Mouse (Mus musculus) R1 (cell line): ENCODE measurements at regions not wholly inside any gene's neighbourhood (a gene's known extent, or its start where the extent isn't known, plus 50 kb on each side); places are given as distances from the start of the nearest gene placed in this dataset.

Experiments
- DNase-seq: peaks from one replicate; pipeline ENCODE4 v3.0.0-alpha.2; 2018; ENCODE audit warnings: low read depth, low spot score

DNA sequence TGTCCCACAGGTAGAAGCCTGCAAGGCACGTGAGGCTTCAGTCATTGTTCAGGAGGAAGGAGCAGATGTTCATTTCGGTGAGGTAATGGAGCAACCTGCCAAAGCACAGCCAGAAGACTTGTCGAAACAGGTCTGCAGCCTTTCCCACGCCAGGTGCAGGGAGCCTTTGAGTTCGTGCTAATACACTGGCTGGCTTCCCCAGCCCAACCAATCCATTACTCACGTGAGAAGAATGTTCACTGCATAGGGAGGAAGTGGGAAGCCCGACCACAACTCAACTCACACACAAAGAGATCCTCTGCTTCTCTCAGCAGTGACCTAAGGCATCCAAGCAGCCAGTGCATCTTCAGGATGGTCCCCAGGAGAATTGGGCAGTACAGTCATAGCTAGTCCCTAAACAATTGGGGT is 153.0 kb upstream of the Hes1 start:
- DNase-seq: peak; percentile 16

DNA sequence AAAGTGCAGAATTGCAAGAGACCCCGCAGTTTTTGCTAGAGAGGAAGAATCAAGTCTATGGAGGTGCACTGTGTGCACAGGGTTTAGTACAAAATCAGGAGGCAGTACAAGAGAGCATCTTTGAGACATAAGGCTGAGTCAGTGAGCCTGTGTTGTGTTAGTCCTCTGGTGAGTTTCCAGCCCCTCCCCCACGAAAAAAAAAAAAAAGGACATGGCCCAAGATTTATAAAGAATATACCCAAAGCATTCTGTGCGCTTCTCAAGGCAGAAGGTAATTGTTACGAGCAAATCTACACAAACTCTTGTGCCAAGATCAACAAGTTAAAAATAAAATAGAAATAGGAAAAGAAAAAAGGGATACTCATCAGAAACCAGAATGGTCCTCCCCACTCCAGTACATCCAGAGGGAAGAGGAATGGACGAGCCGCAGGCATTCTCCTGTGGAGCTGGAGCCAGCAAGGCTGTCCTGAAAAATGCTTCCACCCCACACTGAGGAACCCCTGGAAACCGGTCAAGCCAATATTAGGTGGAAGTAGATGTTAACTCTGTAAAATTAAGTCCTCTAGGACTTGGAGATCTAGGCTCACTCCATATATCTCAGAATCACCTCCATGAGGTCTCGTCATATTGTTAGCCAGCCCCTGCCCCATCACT is 150.7 kb upstream of the Hes1 start:
- no peak for DNase-seq

DNA sequence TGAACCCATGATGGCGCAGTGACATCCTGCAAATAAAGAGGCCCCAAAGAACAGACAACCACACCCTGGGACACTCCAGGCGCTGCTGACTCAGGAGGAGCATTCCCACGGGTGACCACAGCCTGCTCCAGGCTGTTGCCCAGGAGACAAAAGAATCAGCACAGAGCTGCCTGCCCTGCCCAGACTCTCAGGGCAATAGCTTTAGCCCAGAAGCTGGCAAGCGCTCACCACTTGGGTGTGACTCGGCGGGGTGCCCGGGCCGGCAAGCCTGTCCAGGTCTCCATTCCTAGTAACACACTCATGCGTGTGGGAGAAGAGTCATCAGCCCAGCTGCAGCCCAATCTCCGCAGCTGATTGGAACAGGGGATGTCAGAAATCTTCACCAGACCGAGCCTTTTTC is 148.8 kb upstream of the Hes1 start:
- no peak for DNase-seq

DNA sequence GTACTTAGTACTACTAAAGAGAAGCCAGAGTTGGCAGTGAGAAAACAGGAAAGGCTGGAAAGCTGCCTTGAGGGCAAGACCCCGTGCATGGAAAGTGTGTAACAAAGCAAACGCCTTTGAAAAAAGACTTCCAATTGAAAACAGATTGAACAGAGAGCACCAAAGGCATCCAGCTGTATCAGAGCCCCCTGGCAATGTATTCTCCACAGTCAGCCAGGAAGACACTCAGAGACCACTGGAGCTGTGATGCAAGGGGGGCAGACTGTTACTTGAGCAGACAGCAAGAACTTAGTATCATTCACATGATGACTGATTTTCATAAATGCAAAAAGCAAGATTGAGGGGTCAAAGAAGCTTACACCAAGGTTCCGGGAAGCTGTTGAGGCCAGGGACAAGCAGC is 146.2 kb upstream of the Hes1 start:
- no peak for DNase-seq

DNA sequence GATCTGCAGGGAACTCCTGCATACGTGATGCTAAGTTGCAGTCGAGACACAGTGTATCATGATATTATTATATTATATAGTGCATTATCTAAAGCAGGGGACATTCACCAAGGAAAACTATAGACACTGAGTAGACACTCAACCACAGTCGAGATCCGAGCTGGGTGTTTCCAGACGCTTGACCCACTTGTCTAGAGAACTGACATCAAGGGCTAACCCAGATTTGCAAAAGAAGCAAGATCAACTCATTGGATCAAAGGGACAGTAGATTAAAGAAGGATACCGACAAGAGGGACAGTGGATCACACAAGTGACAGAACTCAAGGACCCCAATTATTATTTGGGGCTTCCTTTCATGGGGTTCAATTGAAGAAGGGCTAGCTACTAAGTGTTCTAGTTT is 145.8 kb upstream of the Hes1 start:
- no peak for DNase-seq

DNA sequence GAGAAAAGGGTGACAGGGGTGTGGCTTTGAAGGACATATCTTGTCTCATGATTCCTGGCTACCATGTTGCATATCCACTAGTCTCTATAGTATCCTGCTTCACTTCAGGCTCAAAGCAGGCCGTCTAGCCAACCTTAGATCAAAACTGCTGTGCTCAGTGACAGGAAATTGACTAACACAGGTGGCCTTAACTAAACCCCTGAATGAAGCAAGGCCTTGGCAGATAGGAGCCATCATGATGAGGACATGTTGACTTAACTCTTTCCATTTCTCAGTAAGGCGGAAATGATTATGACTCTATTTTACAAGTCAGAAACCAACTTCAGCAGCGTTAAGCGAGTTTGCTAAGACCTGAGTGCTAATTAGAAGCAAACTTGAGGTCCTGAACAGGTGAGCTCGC is 143.2 kb upstream of the Hes1 start:
- DNase-seq: no peak

DNA sequence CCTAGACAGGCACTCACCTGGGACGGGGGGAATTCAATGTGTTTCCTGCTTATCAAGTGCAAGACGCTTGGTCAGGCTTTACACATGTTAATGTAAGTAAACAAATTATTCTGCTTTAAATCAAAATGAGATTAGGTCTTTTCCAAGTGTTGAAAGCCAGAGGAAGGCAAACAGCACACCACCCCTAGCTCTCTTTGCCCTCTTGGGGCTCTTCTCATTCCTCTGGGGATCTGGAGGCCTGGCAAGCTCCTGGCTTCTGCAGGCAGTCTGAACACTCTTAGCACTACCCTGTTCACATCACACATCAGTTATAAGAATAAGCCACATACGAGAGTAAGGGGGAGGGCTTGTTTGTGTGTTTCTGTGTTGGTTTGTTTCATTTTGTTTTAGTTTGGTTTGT is 142.8 kb upstream of the Hes1 start:
- DNase-seq: no peak

DNA sequence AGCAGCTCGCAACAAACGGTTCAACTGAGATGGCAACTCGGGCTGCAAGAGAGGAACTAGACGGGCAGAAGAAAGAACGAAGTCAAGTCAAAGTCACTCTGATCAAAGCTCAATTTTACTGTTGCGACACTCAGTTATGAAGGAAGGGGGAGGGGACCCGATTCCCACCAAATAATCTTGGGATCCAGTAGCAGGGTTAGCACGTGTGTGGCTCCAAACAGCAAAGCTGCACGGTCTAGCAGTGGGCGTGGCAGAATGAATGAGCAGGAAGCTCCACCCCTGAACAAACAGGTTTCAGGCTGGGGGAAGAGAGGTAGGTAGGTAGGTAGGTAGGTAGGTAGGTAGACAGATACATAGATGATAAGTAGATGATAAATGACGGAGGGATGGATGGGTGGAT is 136.9 kb upstream of the Hes1 start:
- DNase-seq: peak; percentile 39

DNA sequence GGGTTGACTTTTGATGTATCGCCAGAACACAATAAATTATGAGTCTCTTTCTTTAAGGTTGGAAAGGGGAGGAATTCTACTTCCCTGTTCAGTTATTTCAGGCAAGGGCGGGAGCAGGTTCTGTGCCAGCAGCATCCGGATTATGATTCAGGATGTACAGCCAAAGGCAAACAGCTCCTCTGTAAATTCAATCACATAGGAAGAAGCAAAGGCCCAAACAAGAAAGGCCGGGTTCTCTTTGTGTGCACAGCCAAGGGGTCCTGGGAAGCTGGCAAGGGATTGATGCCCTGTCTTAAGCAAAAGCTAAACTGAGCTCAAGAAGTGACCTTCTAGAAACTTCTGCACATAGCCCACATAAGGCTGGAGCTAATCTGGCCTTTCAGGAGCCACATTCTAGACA is 135.9 kb upstream of the Hes1 start:
- DNase-seq: no peak

DNA sequence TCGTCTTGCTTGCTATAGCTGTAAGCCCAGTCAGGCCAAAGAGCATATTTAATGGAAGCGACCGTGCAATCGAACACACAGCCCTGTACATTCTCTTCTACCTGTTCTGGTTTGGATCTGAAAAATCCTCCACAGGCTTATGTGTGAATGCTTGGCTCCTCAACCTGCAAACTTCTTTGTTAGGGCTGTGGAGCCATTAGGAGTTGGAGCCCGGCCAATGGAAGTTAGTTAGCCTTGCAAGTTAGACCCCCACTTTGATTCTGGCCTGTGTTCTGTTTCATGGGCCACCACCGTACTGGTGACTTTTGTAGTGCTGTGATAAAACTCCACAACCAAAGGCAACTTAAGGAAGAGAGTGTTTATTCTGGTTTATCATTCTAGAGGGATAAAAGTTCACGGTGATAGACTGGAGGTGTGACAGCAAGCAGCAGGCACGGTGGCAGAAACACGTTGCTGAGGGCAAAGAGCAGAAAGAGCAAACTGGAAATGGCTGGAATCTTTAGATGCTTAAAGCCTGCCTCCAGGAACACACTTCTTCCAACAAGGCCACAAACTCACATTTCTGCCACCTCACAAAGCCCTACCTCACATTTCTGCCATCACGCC is 132.3 kb upstream of the Hes1 start:
- no peak for DNase-seq

DNA sequence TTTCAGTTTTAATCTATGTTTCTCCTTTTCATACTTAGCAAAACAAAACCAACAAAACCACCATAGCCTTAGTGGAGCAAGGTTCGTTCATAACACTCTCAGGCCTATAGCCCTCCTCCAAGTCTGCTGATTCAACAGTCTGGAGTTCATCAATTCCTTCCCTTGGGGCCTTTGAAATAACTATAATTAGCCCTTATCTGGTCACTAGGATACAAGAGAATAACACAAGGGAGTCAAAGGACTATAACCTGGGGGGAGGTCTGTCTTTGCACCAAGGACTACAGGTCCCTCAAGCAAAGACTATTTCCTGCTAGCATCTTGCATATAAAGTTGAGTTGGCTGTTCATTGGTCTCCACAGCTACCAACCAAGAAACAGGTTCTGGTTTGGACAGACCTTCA is 129.5 kb upstream of the Hes1 start:
- DNase-seq: no peak

DNA sequence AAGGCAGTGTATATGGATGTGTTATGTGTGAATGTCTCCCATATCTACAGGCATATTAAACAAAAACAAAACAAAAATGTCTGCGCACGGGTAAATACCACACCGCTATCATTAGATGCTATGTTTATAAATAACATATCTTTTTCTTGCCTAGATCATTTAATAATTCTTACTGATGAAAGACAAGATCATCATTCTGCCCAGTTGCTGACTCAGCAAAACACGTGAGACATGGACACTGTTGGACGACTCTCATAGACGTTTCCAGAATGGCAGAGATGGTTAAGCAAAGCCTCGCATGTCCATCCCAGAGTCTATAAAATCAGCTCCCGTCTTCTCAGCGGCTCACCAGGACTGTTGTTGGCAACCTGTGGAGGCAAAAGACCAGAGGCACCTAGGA is 125.5 kb upstream of the Hes1 start:
- DNase-seq: no peak

DNA sequence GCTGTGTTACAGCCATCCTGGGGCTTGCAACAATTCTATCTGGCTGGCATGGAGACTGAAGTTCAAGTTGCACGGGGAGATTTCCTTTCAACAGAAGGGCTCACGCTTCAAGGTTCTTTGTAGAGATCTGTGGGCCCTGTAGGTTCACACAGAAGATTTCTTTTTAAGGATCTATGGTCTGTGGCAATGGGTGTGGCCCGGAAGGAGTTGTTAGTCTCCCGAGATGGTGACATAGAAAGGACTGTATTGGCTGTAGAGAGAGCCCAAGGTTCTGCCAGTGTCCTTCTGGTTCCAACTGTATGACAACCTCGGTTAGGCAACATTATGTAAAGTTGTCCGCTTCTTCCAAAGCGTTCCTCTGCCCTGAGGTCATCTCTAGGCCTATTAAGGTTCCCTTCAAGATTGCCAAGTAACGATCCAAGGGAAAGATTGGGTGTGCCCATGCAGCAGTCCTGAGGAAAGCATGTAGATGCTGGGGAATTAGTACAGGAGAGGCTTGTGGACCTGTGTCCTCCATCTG is 124.8 kb upstream of the Hes1 start:
- DNase-seq: no peak

DNA sequence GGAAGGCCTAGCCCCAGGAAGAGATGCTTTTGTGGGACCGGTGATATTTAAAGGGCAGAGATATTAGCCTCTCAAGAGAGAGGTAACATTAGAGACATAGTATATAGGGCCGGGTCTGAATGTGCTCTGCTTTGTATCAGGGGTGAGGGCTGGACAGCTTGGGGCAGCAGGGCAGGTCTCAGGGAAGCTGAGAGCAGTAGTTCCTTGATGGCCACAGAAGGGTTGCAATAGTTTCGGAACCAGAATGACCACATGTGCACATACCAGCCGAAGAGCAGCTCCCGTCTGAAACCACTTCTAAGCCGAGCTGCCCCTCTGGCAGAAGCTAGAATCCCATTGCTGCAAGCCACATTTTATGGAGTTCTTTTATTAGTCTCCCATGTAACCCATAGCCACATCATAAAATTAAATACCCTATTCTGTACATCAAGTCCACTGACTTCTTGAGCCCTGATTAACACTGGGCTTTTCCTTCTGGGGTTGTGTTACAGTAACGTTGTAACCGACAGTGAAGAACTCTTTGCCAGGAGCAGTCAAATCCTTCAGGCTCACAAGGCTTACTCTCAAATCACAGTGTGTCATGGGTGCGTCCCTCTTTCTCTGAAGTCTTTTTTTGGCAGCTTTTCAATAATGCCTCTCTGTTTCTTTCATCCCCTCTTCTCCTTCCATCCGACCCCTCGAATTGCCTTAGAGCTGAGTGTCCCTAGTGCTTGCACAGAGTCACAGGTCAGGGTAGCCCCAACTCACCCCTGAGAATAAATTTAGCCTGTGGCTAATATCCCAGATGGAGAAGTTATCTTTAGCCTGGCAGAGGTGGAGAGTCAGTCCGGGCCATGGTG is 124.1 kb upstream of the Hes1 start:
- DNase-seq: no peak

DNA sequence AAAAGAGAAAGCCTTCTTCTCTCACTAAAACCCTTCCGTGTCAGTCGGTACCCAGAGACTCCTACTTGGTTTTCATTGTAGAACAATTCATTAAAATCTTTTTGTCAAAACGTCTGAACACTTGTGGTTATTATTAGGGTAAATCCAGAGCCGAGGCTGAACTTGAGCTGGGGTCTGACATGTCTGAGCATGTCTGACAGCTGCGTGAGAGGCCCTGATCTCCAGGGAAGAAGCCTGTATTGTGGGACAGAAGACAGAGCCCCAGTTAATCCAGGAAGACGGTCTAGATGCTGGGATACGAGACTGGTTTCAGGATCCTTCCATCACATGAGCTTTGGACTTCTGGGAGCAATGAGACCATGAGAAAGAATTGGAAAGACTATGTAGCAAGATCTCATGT is 122.1 kb upstream of the Hes1 start:
- DNase-seq: peak; percentile 55

DNA sequence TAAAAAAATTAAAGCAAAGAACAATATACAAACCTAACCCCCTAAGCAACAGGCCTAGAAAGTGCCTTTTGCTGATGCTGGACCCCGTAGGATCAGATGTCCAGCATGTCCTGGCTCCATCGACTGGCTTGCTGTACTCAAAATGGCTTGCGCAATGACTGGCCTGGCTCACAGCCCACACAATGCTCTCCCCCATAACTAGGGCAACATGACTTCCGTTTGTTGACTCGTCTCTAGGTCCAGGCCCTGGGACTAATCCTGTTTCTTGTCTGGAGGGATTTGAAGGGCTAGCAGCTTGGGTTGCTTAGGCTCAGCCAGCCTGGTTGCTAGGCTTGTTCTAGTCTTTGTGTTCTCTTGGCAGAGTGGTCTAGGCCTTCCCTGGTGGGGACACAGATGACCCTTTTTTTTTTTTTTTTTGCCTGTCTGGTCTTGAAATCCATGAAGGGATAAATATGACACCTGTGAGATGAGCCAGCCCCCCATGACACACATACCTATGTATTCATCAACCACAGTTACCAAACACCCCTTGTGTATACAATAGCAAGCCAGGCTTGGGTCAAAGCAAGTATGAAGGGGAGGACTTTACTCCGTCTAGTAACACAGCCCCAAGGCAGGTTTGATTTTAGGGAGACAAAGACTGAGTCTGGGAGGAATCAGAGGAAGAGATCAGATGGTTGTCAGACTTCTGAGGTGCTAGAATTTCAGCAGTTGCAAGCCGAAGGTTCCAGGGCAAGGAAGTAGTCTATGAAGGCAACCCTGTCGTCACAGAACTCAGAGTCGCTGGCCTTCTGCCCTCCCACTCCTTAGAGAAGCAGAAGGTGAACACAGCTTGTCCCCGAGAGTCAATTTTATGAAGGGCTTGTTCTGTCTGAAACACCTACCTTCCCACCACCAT is 120.0 kb upstream of the Hes1 start:
- DNase-seq: no peak

DNA sequence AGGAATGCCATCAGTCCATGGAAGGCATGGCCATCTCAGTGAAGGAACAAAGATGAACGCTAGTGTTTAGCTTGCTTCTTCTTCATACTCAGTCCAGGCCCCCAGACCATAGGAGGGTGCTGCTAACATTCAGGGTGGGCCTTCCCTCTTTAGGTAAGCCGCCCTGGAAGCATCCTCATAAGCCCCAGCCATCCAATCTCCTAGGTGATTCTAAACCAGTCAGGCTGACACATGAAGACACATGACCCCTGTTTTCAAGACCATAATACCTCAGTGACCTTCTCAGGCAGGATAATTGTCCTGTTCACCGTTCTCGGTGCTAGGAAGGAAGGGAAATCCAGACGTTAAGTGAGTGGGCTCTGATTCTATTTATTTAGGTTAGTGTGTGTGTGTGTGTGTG is 119.2 kb upstream of the Hes1 start:
- no peak for DNase-seq

DNA sequence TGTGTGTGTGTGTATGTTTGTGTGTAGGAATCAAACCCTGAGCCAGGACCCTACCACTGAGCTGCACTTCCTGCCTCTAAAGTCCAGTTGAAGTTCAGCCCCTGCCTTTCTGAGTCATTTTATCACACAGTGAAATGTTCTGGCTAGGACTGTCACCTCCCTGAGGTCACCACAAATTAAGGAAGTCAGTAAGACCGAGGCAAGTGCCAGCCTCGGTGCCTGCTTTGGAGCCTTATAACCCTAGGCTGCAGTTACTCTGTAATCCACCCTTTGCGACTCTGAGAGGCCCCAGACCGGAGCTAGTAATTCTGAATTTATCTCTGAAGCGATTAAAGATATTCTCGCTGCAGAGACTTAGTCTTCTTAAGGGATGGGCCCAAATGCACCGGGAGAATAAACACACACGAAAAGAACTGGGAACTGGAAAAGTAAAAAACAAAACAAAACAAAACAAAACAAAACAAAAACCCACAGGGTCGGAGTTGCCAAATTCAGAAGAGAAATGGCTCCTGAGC is 118.8 kb upstream of the Hes1 start:
- no peak for DNase-seq

DNA sequence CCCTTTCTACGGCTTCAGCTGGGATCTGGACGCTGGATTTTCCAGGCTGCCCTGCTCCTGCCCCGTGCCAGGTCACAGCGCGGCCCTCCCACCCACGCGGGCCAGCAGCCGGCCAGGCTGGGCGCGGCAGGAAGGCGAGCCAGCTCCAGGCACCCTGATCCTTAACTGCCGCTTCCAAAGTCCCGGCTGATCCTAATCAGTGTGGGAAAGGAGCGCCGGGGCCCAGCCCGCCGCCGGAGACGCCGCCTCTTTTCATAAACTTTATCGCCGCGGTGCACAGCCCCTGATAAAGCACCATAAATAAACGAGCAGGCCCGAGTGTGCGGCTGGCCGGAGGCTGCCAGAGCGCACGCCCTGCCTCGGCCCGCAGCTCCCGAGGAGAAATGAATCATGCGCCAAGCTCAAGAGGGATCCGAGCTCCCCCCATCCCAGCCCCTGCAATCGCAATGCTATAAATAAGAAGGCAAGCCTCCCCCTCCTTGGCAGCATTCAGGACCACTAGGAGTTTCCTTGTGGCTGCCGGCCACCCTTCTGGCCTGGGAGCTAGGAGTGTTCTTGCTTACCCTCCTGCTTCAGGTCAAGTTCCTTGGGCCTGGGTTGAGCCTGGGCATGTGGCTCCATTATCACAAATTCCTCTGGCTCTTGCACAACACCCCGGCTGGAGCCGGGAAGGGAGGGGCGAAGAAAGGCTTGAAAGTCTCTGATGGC is 118.1 kb upstream of the Hes1 start:
- DNase-seq: peak; percentile 84

DNA sequence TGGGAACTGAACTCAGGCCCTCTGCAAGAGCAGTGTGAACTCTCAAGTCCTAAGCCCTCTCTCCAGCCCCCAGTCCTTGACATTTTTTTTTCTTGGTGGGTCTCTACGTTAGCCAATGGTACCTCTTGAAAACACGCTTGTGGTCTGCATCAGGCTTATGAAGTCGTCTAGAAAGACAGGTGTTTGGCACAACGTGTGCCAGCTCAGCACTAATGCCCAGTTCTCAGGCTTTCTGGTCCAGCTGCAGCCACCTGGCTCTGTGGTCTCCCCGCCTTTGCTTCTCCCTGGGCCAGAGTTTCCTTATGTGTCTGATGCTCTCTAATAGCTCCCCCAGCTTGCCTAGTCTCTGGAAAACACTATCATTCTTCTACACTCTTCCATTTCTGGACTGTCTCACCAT is 117.2 kb upstream of the Hes1 start:
- DNase-seq: no peak

DNA sequence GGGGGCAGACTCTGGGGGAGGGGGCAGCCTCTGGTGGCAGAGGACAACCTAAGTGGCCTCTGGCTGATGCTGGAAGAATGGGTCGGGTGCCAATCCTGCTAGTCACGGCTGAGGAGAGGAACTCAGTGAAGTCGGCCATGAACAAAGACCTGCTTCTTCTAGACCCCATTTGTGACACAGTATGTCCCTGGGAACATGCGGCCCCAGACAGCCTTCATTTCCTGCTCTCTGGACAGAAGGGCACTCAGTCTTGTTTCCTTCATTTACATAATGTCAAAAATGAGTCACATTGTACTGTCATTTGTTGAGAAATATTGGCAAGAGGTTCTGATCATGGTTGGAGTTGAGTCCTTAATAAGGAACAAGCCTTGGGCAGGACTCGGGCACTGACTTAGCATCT is 116.5 kb upstream of the Hes1 start:
- DNase-seq: no peak
